Mouse (Mus musculus) myocyte (in vitro differentiated cells): ENCODE measurements at regions not wholly inside any gene's neighbourhood (a gene's known extent, or its start where the extent isn't known, plus 50 kb on each side); places are given as distances from the start of the nearest gene placed in this dataset.

ENCODE experiments used
- H3K27me3 ChIP-seq: one replicate; pipeline ENCODE4 v1.6.1; 2011; ENCODE audit not compliant: control insufficient read depth, insufficient read depth, insufficient read length
- H3K36me3 ChIP-seq: one replicate; pipeline ENCODE4 v1.6.1; 2011; ENCODE audit not compliant: control insufficient read depth, insufficient read depth
- H3K4me2 ChIP-seq: one replicate; pipeline ENCODE4 v1.6.1; 2011; ENCODE audit warnings: low read depth, control low read depth
- H3K4me3 ChIP-seq: one replicate; pipeline ENCODE4 v1.5.1; 2011; ENCODE audit warnings: mild to moderate bottlenecking, control low read depth, moderate library complexity
- H3K79me2 ChIP-seq: one replicate; pipeline ENCODE4 v1.6.1; 2011; ENCODE audit not compliant: control insufficient read depth, insufficient read depth
- H3ac ChIP-seq: one replicate; pipeline ENCODE4 v1.6.1; 2011; ENCODE audit not compliant: control insufficient read depth, insufficient read length
- CEBPB ChIP-seq: IDR thresholded peaks from 2 replicates; pipeline ENCODE4 v1.6.1; 2011; ENCODE audit warnings: mild to moderate bottlenecking, moderate library complexity; ENCODE audit not compliant: poor library complexity, insufficient read depth, severe bottlenecking
- E2F4 ChIP-seq: IDR thresholded peaks from one replicate; pipeline ENCODE4 v1.6.1; 2011; ENCODE audit warnings: mild to moderate bottlenecking, control low read depth, moderate library complexity; ENCODE audit not compliant: insufficient read depth
- MAX ChIP-seq: IDR thresholded peaks from one replicate; pipeline ENCODE4 v1.6.1; 2011; ENCODE audit warnings: low read depth, mild to moderate bottlenecking, control low read depth
- MYOD1 ChIP-seq, 3 experiments: IDR thresholded peaks; one replicate each; pipeline ENCODE4 v1.6.1; 2011; ENCODE audit warnings: control low read depth in 2 of 3, low read depth in 2 of 3, mild to moderate bottlenecking in 2 of 3, moderate library complexity in 1 of 3; ENCODE audit not compliant: insufficient read length in 2 of 3, control insufficient read depth in 1 of 3
- MYOG ChIP-seq, 3 experiments: IDR thresholded peaks; one replicate each; pipeline ENCODE4 v1.6.1; 2011; ENCODE audit warnings: control low read depth in 2 of 3, low read depth in 2 of 3, mild to moderate bottlenecking in 2 of 3; ENCODE audit not compliant: insufficient read length in 2 of 3, control insufficient read depth in 1 of 3, insufficient read depth in 1 of 3
- POLR2A ChIP-seq: IDR thresholded peaks from one replicate; pipeline ENCODE4 v1.6.1; 2011; ENCODE audit warnings: low read depth, mild to moderate bottlenecking, control low read depth, moderate library complexity; ENCODE audit not compliant: insufficient read length
- POLR2AphosphoS2 ChIP-seq: IDR thresholded peaks from one replicate; pipeline ENCODE4 v1.6.1; 2011; ENCODE audit warnings: low read depth, control low read depth; ENCODE audit not compliant: insufficient read length
- REST ChIP-seq: IDR thresholded peaks from one replicate; pipeline ENCODE4 v1.6.1; 2011; ENCODE audit warnings: mild to moderate bottlenecking, control low read depth, moderate library complexity; ENCODE audit not compliant: insufficient read depth, insufficient read length
- SRF ChIP-seq: IDR thresholded peaks from one replicate; pipeline ENCODE4 v1.6.1; 2011; ENCODE audit warnings: low read depth; ENCODE audit not compliant: control insufficient read depth, insufficient read length
- TCF12 ChIP-seq: IDR thresholded peaks from one replicate; pipeline ENCODE4 v1.6.1; 2011; ENCODE audit warnings: mild to moderate bottlenecking, control low read depth; ENCODE audit not compliant: poor library complexity, insufficient read depth, severe bottlenecking
- TCF3 ChIP-seq: IDR thresholded peaks from one replicate; pipeline ENCODE4 v1.6.1; 2011; ENCODE audit warnings: low read depth, control low read depth; ENCODE audit not compliant: insufficient read length
- USF1 ChIP-seq: IDR thresholded peaks from one replicate; pipeline ENCODE4 v1.6.1; 2011; ENCODE audit warnings: low read depth, mild to moderate bottlenecking, control low read depth, moderate library complexity

GRCm38 (mm10) chr17:44404923-44405322 is 216.5 kb downstream of the Clic5 start:
- no peaks in the 10 kb centered on the region for H3K79me2 ChIP-seq
- H3K4me3 ChIP-seq, result no peak overlapping the region
- TF ChIP-seq REST (no peak), MYOD1 (IDR thresholded peaks at IDR 0.05; ENCODE audit: control insufficient read depth in 1 of 3, insufficient read length in 2 of 3, low read depth in 2 of 3) (no peak), MAX (no peak), MYOG (IDR thresholded peaks at IDR 0.05; ENCODE audit: control insufficient read depth in 1 of 3, insufficient read depth in 1 of 3, insufficient read length in 2 of 3, low read depth in 2 of 3) (no peak), POLR2A (no peak), USF1 (no peak), SRF (no peak), POLR2AphosphoS2 (no peak), CEBPB (no peak), E2F4 (no peak), TCF3 (no peak), TCF12 (no peak)
- H3ac ChIP-seq, result no peak overlapping the region
- H3K27me3 ChIP-seq, result no peaks in the 10 kb centered on the region
- H3K4me2 ChIP-seq, result no peak overlapping the region
- no peaks in the 10 kb centered on the region for H3K36me3 ChIP-seq

GRCm38 (mm10) chr17:44410961-44411360 is 222.6 kb downstream of the Clic5 start:
- TF ChIP-seq CEBPB, result no peak
- no peak for TF ChIP-seq E2F4
- no peak for TF ChIP-seq MYOD1 (IDR thresholded peaks at IDR 0.05; ENCODE audit: control insufficient read depth in 1 of 3, insufficient read length in 2 of 3, low read depth in 2 of 3)
- no peak for TF ChIP-seq TCF12
- no peak for TF ChIP-seq REST
- no peak for TF ChIP-seq TCF3
- no peak for TF ChIP-seq SRF
- TF ChIP-seq MYOG (IDR thresholded peaks at IDR 0.05; ENCODE audit: control insufficient read depth in 1 of 3, insufficient read depth in 1 of 3, insufficient read length in 2 of 3, low read depth in 2 of 3), result no peak
- TF ChIP-seq POLR2A, result no peak
- no peak for TF ChIP-seq POLR2AphosphoS2
- TF ChIP-seq USF1, result no peak
- TF ChIP-seq MAX, result no peak
- Histone ChIP-seq H3K79me2 (no peaks in the 10 kb centered on the region), H3ac (no peak overlapping the region), H3K4me3 (no peak overlapping the region), H3K4me2 (no peak overlapping the region), H3K27me3 (no peaks in the 10 kb centered on the region), H3K36me3 (no peaks in the 10 kb centered on the region)

- H3ac ChIP-seq, result no peak overlapping the region
- no peaks in the 10 kb centered on the region for H3K27me3 ChIP-seq
- H3K4me2 ChIP-seq, result peak overlapping the region; percentile 32
- H3K79me2 ChIP-seq, result no peaks in the 10 kb centered on the region
- H3K36me3 ChIP-seq, result no peaks in the 10 kb centered on the region
- no peak overlapping the region for H3K4me3 ChIP-seq
- TF ChIP-seq REST (no peak), TCF3 (no peak), E2F4 (no peak), SRF (no peak), MYOD1 (IDR thresholded peaks at IDR 0.05; ENCODE audit: control insufficient read depth in 1 of 3, insufficient read length in 2 of 3, low read depth in 2 of 3) (no peak), CEBPB (no peak), POLR2A (no peak), MAX (no peak), POLR2AphosphoS2 (no peak), TCF12 (no peak), USF1 (no peak), MYOG (IDR thresholded peaks at IDR 0.05; ENCODE audit: control insufficient read depth in 1 of 3, insufficient read depth in 1 of 3, insufficient read length in 2 of 3, low read depth in 2 of 3) (no peak)
These were observed 230.5 kb downstream of the Clic5 start for GRCm38 (mm10) chr17:44418676-44419404.

GRCm38 (mm10) chr17:44419405-44419729 is 231.0 kb downstream of the Clic5 start:
- Histone ChIP-seq H3K36me3 (no peaks in the 10 kb centered on the region), H3K4me3 (no peak overlapping the region), H3ac (no peak overlapping the region), H3K4me2 (no peak overlapping the region), H3K79me2 (no peaks in the 10 kb centered on the region), H3K27me3 (no peaks in the 10 kb centered on the region)
- TF ChIP-seq TCF3 (no peak), E2F4 (no peak), USF1 (no peak), MYOD1 (IDR thresholded peaks at IDR 0.05; ENCODE audit: control insufficient read depth in 1 of 3, insufficient read length in 2 of 3, low read depth in 2 of 3) (no peak), POLR2A (no peak), POLR2AphosphoS2 (no peak), REST (no peak), TCF12 (no peak), MYOG (IDR thresholded peaks at IDR 0.05; ENCODE audit: control insufficient read depth in 1 of 3, insufficient read depth in 1 of 3, insufficient read length in 2 of 3, low read depth in 2 of 3) (no peak), MAX (no peak), SRF (no peak), CEBPB (no peak)
